Mouse (Mus musculus): Measurements from ENCODE around the gene Fbxw2. TPM values are rescaled to one million over a fixed set of nuclear protein-coding genes. Genes with fewer than 3 reads are reported as not detected.
"Not testable (repeated sequence)": the region's sequence is repeated elsewhere in the genome, so short reads cannot be mapped to it uniquely, and the experiment has no call there.

The Fbxw2 gene
- total RNA-seq, 2 experiments from 2014 or later: 82.5 to 84.3 TPM

DNA sequence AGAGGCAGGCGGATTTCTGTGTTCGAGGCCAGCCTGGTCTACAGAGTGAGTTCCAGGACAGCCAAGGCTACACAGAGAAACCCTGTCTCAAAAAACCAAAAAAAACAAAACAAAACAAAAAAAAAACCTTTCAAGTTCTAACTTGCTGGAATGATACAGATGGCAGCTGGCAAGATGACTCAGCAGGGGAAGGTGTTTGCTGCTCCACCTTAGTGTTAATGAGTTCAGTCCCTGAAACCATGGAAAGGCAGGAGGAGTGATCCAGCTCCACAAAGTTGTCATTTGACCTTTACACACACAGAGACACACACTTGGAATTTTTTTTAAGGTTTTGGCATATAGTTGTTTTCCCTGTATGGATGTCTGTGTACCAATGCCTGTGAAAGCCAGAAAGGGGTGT, 10.2 kb downstream of the Fbxw2 start:
- DNase-seq (ENCODE audit: extremely low spot score in 1 of 2, low spot score in 1 of 2): not testable (repeated sequence)

DNA sequence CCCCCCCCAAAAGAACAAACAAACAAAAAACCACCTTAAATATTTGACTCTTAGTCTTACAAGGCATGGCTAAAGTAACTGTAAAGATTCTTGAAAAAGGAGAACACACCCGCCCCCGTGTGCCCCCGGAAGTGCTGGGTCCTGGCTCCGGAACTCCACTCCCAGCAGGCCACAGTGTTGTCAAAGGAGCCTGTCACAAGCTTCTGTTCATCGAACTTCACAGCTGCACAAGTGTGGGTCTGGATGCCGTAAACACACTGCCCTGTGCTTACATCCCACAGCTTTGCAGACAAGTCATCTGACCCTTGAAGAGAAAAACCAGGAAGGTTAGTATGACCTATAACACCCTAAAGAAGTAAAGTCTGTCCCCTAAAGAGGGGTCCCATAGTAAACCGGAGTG, 13.4 kb downstream of the Fbxw2 start:
- DNase-seq (ENCODE audit: extremely low spot score in 1 of 2, low spot score in 1 of 2): no peak

DNA sequence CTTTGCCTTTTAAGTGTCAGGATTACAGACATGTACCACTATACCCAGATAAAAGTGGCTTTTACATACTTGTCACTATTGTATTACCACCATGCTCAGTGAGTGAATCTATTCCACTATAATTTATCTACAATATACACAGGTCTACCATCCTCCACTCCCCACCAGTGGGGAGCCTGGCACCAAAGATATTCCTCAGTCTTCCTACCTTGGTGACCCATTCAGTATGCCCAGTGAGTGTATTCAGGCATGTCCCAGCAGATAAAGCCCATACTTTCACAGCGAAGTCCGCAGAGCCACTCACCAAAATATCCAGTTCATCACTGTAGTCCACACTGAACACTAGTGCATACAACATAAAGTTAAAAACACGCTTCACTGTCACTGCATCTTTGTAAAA, 15.3 kb downstream of the Fbxw2 start:
- DNase-seq (ENCODE audit: extremely low spot score in 1 of 2, low spot score in 1 of 2): no peak

DNA sequence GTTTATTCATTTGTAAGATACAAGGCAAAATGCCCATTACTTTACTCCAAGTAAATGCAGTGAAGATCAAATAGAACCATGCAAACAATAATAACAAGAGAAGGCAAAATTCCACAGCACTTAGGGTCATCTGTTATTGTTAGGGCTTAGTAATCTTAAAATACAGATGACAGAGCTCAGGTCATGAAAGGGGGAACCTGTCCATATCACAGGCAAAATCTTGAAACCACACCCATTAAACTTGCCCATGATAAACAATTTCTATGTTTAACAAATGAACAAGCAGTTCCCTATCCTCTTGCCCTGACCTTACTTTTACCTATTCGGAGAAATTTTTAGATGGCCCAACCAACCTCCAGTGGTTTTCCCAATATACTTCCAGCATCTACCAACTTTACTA, 16.5 kb downstream of the Fbxw2 start:
- no peak for DNase-seq (ENCODE audit: extremely low spot score in 1 of 2, low spot score in 1 of 2)

DNA sequence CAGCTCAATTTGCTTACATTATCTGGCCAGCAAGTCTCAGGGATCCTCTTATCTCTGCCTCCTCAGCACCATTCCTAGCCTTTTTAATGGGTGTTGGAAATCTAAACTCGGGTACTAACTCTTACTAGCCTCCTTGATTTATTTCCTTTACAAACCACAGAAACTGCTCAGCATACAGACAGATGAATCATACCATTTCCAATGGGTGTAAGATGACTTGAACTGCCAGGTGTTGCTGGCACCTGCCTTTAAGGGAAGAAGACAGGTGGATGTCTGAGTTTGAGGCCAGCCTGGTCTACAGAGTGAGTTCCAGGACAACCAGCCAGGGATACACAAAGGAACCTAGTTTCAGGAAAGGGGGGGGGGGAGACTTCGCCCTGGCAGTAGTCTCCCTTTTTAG, 18.1 kb downstream of the Fbxw2 start:
- DNase-seq (ENCODE audit: extremely low spot score in 1 of 2, low spot score in 1 of 2): no peak

DNA sequence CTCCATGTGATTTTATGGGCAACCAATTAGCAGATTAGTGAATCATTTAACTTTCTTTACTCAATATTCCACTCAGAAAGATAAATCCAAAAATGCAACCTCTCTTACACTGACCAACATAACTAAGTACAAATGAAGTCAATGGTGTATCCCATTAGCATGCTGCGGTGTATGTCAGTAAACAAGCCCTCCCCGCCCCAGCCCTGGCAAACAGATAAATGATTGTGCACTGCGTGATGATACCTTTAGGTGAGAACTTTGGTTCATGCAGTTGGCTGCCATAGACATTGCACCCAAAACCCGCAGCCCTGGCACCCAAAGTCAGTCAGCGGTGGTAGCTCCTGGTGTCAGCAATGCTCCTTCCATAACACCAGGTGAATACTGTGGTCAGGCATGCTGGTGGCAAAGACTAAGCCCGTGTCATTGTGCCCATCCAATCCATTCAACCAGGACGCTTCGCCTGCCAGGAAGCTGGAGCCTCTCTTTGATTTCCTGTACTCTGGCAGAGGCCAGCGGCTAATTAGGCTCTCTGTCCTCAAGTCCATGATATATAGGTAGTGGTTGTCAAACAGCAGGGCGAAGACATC, 20.7 kb downstream of the Fbxw2 start:
- DNase-seq (ENCODE audit: extremely low spot score in 1 of 2, low spot score in 1 of 2): no peak

DNA sequence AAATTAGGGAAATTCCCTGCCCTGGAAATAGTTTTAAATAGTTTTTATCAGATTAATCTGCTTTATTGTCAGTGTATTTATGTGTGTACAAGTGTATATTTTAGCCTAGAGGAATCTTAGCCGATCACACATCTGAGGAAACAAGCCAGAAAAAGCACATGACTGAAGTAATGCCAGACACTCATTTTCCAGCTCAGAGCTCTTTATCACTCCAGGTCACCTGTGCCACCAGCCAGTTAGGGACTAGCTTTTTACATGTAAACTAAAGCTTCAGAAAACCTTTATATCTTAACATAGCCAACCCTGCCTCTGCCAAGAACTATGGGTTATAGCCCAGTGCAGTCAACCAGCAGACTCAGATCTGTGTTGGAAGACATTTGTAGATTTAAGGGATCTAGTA, 21.3 kb downstream of the Fbxw2 start:
- DNase-seq (ENCODE audit: extremely low spot score in 1 of 2, low spot score in 1 of 2): no peak

DNA sequence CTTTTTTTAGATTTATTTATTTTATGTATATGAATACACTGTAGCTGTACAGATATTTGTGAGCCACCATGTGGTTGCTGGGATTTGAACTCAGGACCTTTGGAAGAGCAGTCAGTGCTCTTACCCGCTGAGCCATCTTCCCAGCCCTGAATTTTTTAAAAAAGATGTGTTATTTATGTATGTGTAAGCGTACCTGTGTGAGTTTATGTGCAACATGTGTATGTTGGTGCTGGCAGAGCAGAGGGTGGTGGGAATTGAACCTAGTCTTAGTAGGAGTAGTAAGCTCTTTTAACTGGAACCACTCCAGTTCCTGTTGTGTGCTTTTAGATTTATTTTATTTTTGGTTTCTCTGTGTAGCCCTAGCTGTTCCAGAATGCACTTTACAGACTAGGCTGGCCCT, 21.9 kb downstream of the Fbxw2 start:
- DNase-seq (ENCODE audit: extremely low spot score in 1 of 2, low spot score in 1 of 2): no peak

DNA sequence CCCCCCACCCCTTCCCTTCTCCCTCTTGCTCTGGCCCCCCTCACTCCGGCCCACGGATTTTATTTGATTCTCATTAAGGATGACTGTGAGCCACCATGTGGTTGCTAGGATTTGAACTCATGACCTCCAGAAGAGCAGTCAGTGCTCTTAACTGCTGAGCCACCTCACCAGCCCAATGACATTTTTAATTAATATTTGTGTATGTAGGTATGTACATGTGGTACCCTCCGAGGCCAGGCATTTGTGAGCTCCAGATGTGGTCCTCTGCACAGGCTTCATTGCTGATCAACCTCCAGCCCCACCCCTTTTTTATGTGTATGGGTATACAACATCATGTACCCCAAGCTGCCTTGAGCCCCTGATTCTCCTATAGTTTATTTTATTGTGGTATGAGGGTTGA, 22.4 kb downstream of the Fbxw2 start:
- DNase-seq (ENCODE audit: extremely low spot score in 1 of 2, low spot score in 1 of 2): no peak

DNA sequence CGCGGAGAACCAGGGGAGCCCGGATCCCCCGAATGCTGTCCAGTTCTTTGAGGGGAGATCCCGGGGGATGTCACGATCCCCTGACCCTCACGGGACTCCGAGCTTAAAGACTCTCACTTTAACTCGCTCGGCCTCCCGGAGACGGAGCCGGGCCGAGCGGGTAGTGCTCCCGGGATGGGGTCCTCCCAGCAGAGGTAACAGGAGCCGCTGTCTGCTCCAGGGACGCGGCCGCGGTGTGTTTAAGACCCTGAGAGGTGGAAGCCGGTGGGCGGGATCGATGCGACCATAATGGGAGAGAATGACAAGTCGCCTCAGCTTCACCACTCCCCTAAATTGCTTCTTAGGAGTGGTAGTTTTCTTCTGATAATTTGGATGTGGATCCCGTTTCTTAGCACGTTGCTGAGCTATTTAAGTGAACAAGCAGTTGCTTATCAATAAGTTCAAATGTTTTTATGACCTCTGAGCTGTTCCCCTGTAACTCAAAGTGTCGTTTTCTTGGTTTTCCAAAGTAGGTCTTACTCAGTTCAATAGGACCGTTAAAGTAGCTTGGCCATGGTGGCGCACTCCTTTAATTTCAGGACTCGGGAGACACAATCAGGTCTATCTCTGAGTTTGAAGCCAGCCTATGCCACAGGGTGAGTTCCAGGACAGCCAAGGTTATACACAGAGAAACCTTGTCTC, 23.4 kb downstream of the Fbxw2 start:
- peak in 1 of 2 experiments; percentile 27 for DNase-seq (ENCODE audit: extremely low spot score in 1 of 2, low spot score in 1 of 2)

DNA sequence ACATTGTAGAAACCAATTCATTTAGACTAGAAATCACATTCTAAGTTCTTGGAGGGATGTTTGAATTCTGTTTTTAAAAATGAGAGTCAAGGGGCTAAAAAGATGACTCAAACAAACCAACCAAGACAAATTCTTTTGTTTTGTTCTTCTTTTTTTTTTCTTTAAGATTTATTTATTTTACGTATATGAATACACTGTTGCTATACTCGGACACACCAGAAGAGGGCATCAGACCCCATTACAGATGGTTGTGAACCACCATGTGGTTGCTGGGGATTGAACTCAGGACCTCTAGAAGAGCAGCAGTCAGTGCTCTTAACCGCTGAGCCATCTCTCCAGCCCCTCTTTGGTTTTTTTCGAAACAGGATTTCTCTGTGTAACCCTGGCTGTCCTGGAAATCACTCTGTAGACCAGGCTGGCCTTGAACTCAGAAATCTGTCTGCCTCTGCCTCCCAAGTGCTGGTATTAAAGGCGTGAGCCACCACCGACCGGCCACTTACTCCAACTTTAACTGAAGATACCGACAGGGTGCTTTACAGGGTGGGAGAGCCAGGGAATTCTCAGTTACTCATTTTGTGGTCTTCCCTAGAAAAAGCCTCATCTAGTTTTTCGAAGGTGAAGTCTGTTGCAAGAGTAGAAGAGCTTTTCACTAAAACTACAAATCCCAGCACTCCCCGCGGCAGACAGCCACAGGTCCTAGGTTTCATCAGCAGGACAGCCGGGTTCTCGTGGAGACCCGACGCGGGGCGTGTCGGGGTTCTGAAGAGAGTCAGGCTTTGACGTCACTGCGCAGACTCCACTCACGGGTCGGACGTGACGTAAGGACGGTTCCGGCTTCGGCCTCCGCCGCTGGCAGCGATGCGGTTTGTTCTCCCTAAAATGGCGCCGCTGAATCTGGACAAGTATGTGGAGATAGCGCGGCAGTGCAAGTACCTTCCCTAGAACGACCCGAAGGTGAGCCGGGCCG, 24.3 kb downstream of the Fbxw2 start:
- peak; percentile 92 to 95 for DNase-seq (ENCODE audit: extremely low spot score in 1 of 2, low spot score in 1 of 2)

DNA sequence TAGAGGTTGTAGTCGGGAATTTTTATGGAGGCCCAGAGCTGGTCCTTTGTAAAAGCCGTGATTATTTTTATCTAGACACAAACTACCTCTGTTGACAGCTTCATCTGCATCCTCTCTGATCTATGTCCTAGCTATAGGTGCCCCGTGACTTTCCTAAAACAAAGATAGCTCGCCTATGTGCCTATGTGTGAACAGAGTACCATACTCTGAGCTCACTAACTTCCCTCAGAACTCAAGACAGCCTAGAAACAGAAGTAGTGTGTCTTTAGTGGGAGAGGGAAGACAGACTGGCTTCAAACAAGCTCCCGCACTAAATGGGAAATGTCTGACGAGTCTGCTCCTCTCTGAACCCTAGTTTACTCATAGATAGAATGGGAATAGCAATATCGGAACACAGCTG, 25.7 kb downstream of the Fbxw2 start:
- no peak for DNase-seq (ENCODE audit: extremely low spot score in 1 of 2, low spot score in 1 of 2)

DNA sequence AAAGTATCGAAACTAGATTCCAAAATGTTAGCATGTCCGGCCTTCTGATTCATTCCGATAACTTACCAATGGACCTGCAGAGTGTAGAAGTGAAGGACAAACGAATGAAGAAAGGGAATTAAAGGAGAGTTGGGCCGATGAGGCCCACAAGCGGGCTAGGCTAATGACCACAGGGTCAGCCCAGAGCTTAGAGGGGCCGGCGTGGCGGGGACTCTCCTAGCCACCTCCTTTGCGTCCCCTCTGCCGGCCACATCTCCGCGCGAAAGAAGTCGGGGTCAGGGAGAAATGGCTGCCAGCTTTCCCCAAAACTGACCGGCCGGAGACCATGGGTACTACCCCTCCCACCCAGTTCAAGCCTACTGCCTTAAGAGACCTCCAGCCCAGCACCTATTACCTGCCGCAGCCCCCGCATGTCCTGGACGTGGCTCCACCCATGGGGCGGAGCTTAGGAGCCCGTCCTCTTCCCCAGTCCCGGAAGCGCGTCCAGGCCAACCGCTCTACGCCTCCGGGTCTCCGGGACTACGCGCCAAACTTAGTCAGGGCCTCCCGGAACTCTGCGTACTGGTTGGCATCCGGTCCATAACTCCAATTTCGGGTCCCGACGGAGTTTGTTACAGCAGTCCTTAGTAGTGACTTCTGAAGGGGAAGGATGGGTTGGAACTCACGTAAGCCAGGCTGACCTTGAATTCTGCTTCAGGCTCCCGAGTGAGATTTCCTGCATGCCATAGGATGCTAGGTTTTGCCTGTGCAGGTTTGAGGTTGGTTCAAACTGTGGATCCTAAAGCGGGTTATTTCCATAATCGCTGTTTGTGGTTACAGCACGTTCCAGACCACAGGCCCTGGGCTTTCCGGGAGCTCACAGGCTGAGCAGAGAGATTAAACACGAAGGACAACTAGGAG, 26.5 kb downstream of the Fbxw2 start, which contains the start of gene Rabepk:
Rabepk (minus strand) TSS at position 556 of the 900 bp plus-strand sequence.
- DNase-seq (ENCODE audit: extremely low spot score in 1 of 2, low spot score in 1 of 2): peak; percentile 49 to 64

DNA sequence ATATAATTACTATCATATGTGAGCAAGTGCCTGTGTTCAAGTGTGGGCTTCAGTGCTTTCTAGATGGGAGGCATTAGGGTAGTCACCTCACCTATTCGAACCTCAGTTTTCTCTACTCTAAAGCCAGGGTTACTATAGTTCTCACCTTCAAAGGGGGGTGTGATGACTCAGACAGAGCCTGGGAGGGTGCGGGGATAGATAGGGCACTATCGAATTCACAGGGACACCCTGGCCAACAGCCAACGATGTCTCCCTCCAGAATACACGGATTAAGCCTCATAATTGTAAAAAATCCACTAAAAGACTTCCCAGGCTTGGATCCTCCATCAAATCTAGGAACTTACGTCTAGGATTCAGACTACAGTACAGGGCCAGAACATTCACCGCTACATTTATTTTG, 30.7 kb downstream of the Fbxw2 start:
- no peak for DNase-seq (ENCODE audit: extremely low spot score in 1 of 2, low spot score in 1 of 2)

DNA sequence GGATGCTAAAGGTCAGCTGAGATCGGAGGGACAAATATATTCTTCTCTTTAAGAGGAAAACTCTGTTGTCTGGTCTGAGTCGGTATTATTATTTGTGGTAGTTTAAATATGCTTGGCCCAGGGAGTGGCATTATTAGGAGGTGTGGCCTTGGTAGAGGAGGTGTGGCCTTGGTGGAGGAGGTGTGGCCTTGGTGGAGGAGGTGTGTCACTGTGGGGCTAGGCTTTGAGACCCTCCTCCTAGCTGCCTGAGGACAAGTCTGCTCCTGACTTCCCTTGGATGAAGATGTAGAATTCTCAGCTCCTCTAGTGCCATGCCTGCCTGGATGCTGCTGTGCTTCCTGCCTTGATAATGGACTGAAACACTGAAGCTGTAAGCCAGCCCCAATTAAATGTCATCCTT, 31.6 kb downstream of the Fbxw2 start:
- DNase-seq (ENCODE audit: extremely low spot score in 1 of 2, low spot score in 1 of 2): no peak

DNA sequence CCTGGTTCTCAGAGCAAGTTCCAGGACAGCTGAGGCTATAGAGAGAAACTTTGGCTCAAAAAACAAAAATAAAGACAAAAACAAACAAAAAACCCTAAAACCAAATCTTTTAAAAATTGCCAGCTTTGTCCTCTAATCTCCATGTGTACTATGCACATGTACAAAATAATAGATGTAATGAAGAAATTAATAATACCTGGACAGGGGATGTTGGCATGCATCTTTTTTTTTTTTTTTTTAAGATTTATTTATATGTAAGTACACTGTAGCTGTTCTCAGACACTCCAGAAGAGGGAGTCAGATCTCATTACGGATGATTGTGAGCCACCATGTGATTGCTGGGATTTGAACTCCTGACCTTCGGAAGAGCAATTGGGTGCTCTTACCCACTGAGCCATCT, 33.6 kb downstream of the Fbxw2 start:
- not testable (repeated sequence) for DNase-seq (ENCODE audit: extremely low spot score in 1 of 2, low spot score in 1 of 2)

DNA sequence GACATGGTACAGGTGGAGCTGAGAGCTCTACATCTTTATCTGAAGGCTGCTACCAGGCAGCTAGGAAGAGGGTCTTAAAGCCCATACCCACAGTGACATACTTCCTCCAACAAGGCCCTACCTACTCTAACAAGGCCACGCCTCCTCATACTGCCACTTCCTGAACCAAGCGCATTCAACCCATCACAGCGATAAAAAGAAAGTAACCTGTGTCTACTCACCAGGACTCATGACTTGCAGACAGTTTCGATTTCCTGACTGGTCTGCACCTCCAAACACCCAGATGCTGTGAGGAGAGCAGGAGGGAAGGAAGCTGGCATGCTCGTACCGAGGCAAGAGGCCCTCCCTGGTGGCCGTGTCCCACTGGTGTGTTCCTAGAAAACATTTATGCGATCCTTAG, 35.8 kb downstream of the Fbxw2 start:
- no peak for DNase-seq (ENCODE audit: extremely low spot score in 1 of 2, low spot score in 1 of 2)

DNA sequence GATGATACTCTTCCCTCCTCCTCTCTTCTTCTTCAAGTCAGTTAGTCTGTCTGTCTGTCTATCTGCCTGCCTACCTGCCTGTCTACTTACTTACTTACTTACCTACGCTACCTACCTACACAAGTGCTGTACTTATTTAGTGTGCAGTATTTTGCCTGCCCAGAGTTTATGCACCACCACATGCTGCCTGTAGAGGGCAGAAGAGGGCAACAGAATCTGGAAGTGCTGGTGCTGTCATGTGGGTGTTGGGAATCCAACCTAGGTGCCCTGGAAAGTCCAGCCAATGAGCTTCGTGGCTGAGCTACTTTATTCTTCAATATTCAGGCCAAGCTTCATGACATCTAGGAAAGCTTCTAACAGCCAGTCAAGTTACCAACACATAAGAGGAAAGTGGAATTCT, 42.0 kb downstream of the Fbxw2 start:
- peak in 1 of 2 experiments; percentile 33 for DNase-seq (ENCODE audit: extremely low spot score in 1 of 2, low spot score in 1 of 2)

DNA sequence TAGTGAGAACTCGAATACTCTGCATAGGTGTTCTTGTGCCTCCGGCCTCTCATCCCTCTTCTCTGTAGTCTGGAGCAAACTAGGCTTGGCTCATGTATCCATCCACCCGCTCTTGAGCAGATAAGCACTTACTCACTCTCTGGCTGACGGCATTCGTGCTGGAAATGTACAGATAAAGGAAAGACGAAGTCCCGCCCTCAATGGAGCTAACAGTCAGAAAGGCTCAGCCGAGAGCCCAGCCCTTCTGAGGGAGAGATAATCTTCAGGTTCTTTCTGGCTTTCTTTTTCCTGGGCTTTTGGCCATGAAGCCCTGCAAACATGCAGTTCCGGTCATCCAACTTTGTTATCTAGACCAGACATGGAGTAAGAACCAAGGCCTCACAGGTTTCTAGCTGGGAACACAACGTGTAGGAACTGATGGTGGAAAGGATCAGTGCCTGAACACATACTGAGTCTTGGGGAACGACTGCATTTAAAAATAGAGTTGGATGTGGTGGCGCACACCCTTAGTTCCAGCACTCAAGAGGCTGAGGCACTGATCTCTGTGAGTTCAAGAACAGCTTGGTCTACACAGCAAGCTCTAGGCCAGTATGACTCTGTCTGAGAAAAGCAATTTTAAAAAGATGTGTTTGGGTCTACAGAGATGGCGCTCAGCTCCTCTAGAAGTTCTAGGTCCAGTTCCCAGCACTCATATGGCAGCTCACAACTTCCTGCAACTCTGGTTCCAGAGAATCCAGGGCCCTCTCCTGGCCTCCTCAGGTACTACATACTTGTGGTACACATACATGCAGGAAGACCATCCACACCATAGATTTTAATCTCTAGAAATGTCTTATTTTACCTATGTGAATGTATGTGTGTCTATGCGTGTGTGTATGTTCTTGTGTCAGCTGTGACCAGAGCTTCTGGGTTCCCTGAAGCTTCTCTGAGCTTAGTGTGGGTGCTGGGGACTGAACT, 42.8 kb downstream of the Fbxw2 start:
- no peak for DNase-seq (ENCODE audit: extremely low spot score in 1 of 2, low spot score in 1 of 2)

All from layer of hippocampus, postnatal 25 days (tissue).